Mouse (Mus musculus) C2C12 (cell line): ENCODE data around the gene Prkar1a.

Experiments used
- CEBPB ChIP-seq: IDR thresholded peaks from one replicate; pipeline ENCODE4 v1.6.1; 2011; ENCODE audit warnings: low read depth, mild to moderate bottlenecking, control low read depth, moderate library complexity
- CTCF ChIP-seq: IDR thresholded peaks from one replicate; pipeline ENCODE4 v1.5.1; 2011; ENCODE audit not compliant: control insufficient read depth, insufficient read depth, insufficient read length
- USF1 ChIP-seq: IDR thresholded peaks from one replicate; pipeline ENCODE4 v1.6.1; 2011; ENCODE audit warnings: low read depth, mild to moderate bottlenecking, control low read depth, moderate library complexity

DNA sequence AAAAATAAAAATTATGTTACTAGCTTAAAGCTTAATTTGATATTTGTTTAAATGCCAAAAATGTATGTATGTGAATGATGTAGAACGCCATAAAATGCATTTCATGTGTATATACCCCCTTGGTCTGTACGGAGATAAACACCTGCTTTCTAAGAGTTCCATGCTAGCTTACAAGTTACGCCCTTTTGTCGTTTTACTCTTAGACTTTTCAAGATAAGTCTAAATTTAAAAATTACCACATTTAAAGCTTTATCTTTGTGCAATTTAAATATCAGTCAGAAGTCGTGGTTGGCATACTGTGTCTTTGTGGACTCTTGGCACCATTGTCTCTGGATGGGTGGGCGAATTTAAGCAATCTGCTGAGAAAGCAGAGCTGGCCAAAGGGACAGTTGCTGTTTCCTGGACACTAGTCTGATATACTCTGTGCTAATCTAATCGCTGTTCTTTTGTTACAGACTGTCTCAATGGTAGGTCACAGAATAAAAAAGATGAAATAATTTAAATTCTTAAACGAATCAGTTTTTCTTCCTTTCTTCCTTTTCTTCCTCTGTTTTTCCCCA, 20.0 kb downstream of the Prkar1a start:
- no peak for TF ChIP-seq CTCF
- TF ChIP-seq USF1, result no peak
- TF ChIP-seq CEBPB, result no peak
